Mouse (Mus musculus): Measurements from ENCODE around the gene Tnfaip3.
A peak's percentile ranks its signal among the peaks of the same experiment; 100 is the strongest.

Tnfaip3 gene

DNA sequence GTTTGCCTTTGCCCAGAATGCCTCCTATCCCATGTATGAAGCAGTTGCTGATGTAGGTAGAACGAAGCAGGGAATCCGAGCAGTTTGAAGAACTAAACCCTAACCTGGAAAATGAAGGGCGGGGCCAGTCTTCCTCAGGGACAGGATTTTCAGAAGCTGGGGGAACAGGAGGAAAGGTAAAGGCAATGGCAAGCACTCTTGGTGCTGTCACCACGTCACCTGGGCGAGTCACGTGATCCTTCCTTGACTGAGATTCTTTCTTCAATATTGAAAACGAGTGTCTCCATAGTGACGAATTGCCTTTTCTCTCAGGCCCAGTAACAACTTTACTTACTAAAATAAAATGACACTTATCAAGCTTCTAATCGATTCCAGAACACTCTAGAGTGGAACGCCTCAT, 48.6 kb downstream of the Tnfaip3 start:
- DNase-seq (ENCODE audit: low spot score in 2 of 2), result no peak

DNA sequence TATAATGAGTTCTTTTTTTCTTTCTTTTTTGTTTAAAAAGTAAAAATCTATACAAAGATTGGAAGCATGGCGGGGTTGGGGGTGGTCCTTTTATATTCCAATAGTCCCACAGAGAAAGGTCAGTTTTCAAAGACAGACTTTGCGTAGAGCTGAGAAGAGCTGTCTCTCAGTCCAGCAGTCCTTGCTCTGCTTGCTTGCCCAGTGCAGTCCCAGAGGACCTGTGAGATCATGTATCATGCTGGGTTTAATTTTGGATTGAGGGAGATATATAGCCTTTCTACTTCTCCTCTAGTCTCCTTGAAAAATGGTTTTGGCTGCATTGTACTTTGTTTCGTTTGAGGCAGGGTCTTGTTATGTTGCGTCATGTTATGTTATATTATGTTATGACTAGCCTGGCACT, 49.9 kb downstream of the Tnfaip3 start:
- DNase-seq (ENCODE audit: low spot score in 2 of 2), result no peak

DNA sequence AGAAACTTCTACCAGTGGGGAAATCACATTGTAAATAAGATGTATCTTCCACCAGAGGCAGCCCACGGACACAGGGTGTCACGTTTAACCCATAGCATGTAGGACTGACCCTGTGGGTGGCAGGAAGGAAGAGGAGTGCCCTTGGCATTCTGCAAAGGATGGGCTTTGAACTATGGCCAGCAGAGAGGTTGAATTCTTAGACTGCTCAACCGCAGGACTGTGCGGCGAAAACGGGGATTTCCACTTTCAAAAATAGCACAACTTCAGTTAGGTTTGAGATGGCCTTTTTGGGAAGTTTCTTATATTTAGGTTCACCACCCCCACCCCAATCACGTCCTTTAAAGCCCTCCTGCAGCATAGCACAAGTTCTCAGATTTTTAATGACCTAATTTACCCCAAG, 50.6 kb downstream of the Tnfaip3 start:
- DNase-seq (ENCODE audit: low spot score in 2 of 2), result peak; percentile 4 to 20

DNA sequence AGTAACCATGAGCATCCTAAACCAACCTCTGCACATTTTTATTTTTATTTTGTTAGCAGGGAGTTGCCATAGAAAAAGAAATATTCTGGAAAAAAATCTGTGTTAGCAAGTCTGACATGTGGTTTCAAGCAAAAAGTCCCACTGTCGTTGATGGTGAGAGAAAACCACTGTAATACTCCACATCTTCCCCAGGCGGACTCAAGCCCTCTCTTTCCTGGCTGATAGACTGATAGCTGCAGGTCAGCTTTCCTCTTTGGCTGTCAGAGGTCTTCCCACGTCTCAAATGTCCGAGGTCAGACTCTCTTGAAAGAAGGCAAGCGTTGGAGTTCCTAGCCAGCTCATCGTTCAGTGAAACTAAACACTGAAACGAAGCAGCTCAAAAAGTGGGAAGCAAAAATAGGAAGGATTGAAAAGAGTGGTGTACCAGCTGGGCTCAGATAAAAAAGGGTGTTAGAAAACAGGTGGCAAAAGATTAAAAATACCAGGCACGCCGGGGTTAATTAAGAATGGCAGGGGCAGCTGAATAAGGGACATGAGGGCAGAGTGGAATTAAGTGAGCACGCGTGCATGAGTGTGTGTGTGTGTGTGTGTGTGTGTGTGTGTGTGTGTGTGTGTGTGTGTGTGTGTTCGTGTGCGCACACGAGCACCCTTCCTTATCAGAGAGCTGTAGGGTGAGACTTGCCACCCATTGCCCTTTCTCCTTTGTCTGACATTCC, 55.5 kb downstream of the Tnfaip3 start:
- no peak for DNase-seq (ENCODE audit: low spot score in 2 of 2)

DNA sequence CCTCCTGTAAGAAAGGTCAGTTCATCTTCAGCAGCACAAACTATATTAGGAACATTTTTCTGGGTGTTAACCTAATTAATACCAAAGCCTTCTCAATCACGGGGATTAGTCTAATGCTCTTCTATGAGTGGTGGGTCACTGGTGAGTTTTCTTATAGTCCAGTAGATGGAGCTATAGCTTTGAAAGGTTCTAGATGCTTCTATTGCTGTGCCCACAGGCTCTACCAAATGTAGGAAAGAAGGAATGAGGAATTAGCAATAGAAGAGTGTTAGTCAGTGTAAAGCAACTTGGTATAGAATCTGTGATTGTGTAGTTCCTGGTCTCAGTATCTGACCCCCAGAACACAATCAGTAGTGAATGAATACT, 61.8 kb downstream of the Tnfaip3 start:
- peak in 1 of 2 experiments; percentile 11 for DNase-seq (ENCODE audit: low spot score in 2 of 2)

DNA sequence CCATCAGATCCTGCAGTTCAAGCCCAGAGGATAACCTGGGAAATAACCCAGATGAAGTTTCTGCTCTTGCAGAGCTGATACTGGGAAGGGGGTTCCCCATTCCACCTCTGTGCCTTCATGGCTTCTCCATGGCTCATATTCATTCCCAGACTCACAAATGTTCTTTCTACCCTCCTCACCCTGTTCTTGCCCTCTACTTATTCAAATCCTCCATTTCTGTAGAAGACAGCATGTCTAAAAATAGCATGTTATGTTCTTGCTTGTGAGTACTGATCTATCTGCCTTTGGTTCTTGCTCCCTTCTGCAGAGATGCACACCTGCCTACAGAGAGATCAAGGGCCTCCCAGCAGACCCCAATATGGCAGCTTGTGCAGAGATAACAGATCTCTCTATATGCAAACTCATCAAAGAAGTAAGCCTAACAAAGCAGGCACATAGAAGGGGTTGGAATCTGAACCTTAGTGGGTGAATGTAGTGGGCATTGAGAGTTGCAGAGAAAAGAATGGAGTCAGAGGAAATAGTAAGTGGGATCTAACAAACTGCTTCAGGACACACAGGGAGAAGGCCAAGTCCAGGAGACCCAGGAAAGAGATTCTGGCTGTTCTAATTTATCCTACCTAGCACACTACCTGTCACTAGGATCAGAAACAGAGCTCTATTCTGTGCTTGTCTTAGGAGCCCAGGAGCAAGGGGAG, 62.3 kb downstream of the Tnfaip3 start:
- DNase-seq (ENCODE audit: low spot score in 2 of 2), result no peak
